Mouse (Mus musculus): ENCODE data around the gene Hoxc11. TPM values are rescaled to one million over a fixed set of nuclear protein-coding genes. Genes with fewer than 3 reads are reported as not detected.
A peak's percentile ranks its signal among the peaks of the same experiment; 100 is the strongest.

Hoxc11 gene
- polyA plus RNA-seq, 1 experiment from 2014 or later, result 2.9 TPM

DNA sequence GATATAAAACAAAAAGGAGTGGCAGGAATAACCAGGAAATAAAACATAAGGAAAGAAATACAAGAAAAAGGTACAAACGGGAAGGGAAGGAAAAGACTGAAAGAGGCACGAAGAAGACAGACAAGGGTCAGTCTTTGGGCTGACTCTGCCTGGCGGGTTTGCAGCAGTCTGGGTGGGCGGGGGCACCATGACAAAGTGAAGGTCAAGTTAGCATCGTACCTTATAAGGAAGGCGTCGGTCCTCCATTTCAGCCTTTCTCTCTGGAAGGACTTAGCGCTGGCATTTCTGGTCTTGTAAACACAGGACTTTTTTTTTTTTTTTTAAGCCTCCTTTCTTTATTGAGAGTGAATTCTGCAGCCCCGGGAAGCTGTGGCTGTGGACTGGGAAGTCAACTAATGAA lies 7.0 kb upstream of the Hoxc11 start:
- Histone ChIP-seq H3K36me3 (ENCODE audit: control insufficient read depth, insufficient read depth, low read length) (no peaks in the 10 kb centered on the region), H3K27ac (ENCODE audit: low read depth, low read length) (no peak overlapping the region), H3K27me3 (ENCODE audit: control insufficient read depth, insufficient read depth, low read length) (peaks cover 90% of the 10 kb centered on the region), H3K4me2 (replicated peaks; ENCODE audit: low read depth, low read length) (no peak overlapping the region), H3K4me3 (ENCODE audit: low read length) (no peak overlapping the region), H3K4me1 (ENCODE audit: control insufficient read depth, insufficient read depth, low read length) (no peaks in the 10 kb centered on the region), H3K9me3 (ENCODE audit: control insufficient read depth, low read length) (no peaks in the 10 kb centered on the region), H3K9ac (ENCODE audit: low read depth, low read length) (no peak overlapping the region)
- no peak for ATAC-seq (ENCODE audit: low FRiP score, low TSS enrichment)
- 5% methylated on average over 9 of the region's 9 CpGs for WGBS

DNA sequence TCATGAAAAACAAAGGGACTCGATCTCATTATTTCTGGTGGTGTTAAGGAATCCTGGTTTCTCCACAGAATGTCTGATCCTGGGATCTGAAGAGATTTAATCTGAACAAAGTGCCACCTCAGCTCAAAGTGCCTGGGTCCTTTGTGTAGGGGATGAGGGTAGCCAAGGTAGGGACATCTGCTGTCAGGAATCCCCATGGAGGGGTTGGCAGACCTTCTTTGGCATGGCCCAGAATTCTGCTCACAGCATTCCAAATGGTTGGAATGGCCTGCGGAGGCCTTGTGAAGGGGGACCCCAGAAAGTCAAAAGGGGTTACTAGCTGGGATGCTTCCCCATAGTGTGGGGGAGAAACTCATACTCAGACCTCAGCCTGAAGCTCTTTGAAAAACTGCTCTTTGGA lies 5.4 kb upstream of the Hoxc11 start:
- Histone ChIP-seq H3K27ac (ENCODE audit: low read depth, low read length) (no peak overlapping the region), H3K4me1 (ENCODE audit: control insufficient read depth, insufficient read depth, low read length) (peaks cover 4% of the 10 kb centered on the region; the same call in 1 of the 2 replicates), H3K36me3 (ENCODE audit: control insufficient read depth, insufficient read depth, low read length) (no peaks in the 10 kb centered on the region), H3K27me3 (ENCODE audit: control insufficient read depth, insufficient read depth, low read length) (peaks cover 85% of the 10 kb centered on the region), H3K4me2 (replicated peaks; ENCODE audit: low read depth, low read length) (no peak overlapping the region), H3K4me3 (ENCODE audit: low read length) (no peak overlapping the region), H3K9me3 (ENCODE audit: control insufficient read depth, low read length) (no peaks in the 10 kb centered on the region), H3K9ac (ENCODE audit: low read depth, low read length) (no peak overlapping the region)
- WGBS, result 11% methylated on average over 2 of the region's 2 CpGs
- ATAC-seq (ENCODE audit: low FRiP score, low TSS enrichment), result no peak

DNA sequence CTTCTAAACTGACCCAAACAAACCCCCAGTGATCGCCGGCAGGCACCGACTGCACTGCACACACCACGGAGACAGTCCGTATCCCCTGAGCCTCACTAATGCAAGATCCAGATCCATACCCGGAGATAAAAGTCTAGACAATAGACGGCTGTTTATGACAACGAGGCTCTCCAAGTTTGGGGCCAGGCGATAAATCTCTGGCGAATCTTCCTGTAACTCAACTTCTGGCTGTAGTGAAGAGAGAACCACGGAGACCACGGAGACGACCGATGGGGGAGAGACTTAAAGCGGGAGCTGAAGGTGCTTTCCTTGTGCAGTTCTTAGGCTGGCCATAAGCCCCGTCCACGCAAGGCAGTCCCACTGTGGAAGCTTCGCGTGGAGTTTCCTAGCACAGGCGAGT lies 4.5 kb upstream of the Hoxc11 start:
- peaks cover 83% of the 10 kb centered on the region for H3K27me3 ChIP-seq (ENCODE audit: control insufficient read depth, insufficient read depth, low read length)
- H3K36me3 ChIP-seq (ENCODE audit: control insufficient read depth, insufficient read depth, low read length), result no peaks in the 10 kb centered on the region
- H3K9ac ChIP-seq (ENCODE audit: low read depth, low read length), result no peak overlapping the region
- H3K4me2 ChIP-seq (replicated peaks; ENCODE audit: low read depth, low read length), result 0 out of 2 replicates have a peak overlapping the region, but pooled peaks have one; percentile 2
- H3K4me1 ChIP-seq (ENCODE audit: control insufficient read depth, insufficient read depth, low read length), result peaks cover 5% of the 10 kb centered on the region; the same call in 1 of the 2 replicates
- WGBS, result 3% methylated on average over 20 of the region's 20 CpGs
- H3K9me3 ChIP-seq (ENCODE audit: control insufficient read depth, low read length), result no peaks in the 10 kb centered on the region
- no peak overlapping the region for H3K4me3 ChIP-seq (ENCODE audit: low read length)
- no peak for ATAC-seq (ENCODE audit: low FRiP score, low TSS enrichment)
- H3K27ac ChIP-seq (ENCODE audit: low read depth, low read length), result no peak overlapping the region

DNA sequence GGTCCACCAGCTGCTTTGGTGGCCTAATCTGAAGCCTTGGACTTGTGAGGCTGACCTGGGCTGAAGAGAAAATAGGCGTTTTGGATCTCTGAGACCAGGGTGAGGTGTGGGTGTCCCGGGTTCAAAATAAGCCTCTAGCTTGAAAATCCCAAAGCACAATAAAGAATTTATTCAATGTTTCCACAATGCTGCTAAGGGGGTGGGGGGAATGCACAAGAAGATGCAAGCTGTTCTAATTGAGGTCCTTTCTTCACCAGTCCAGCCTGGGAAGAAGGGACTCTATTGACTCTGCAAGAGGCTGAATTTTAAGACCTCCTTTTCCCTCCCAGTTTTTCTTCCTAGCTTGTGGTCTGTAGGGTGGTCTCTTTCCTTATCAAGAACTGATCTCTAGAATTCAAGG lies 3.4 kb upstream of the Hoxc11 start:
- Histone ChIP-seq H3K9me3 (ENCODE audit: control insufficient read depth, low read length) (no peaks in the 10 kb centered on the region), H3K4me1 (ENCODE audit: control insufficient read depth, insufficient read depth, low read length) (peaks cover 5% of the 10 kb centered on the region; the same call in 1 of the 2 replicates), H3K27me3 (ENCODE audit: control insufficient read depth, insufficient read depth, low read length) (peaks cover 71% of the 10 kb centered on the region), H3K9ac (ENCODE audit: low read depth, low read length) (no peak overlapping the region), H3K4me3 (ENCODE audit: low read length) (no peak overlapping the region), H3K27ac (ENCODE audit: low read depth, low read length) (no peak overlapping the region), H3K4me2 (replicated peaks; ENCODE audit: low read depth, low read length) (no peak overlapping the region), H3K36me3 (ENCODE audit: control insufficient read depth, insufficient read depth, low read length) (no peaks in the 10 kb centered on the region)
- WGBS, result 31% methylated on average over 2 of the region's 2 CpGs
- no peak for ATAC-seq (ENCODE audit: low FRiP score, low TSS enrichment)

DNA sequence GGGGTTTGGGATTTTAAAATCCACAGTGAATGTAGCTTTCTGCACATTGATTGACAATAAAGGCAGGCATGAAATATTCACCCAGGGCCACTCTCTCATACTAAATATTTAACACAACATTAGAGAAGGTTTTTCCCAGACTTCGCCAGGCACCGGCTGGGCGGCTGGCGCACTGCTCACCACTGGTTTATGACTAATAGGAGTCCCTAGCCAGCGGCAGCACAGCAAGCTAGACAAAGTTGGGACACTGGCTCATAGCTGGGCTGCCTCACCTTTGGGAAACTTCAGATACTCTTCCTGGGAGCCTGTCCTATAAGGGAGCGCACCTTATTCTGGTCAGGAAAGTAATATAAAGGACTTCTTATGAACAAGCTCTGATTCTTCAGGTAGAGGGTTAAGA lies 666 bp upstream of the Hoxc11 start:
- Histone ChIP-seq H3K9me3 (ENCODE audit: control insufficient read depth, low read length) (no peaks in the 10 kb centered on the region), H3K36me3 (ENCODE audit: control insufficient read depth, insufficient read depth, low read length) (no peaks in the 10 kb centered on the region), H3K4me1 (ENCODE audit: control insufficient read depth, insufficient read depth, low read length) (peaks cover 20% of the 10 kb centered on the region), H3K9ac (ENCODE audit: low read depth, low read length) (0 out of 2 replicates have a peak overlapping the region, but pooled peaks have one; percentile 7), H3K27me3 (ENCODE audit: control insufficient read depth, insufficient read depth, low read length) (peaks cover 45% of the 10 kb centered on the region), H3K4me3 (ENCODE audit: low read length) (no peak overlapping the region), H3K27ac (ENCODE audit: low read depth, low read length) (no peak overlapping the region), H3K4me2 (replicated peaks; ENCODE audit: low read depth, low read length) (peak overlapping the region; percentile 63)
- 30% methylated on average over 6 of the region's 6 CpGs for WGBS
- ATAC-seq (ENCODE audit: low FRiP score, low TSS enrichment), result no peak

DNA sequence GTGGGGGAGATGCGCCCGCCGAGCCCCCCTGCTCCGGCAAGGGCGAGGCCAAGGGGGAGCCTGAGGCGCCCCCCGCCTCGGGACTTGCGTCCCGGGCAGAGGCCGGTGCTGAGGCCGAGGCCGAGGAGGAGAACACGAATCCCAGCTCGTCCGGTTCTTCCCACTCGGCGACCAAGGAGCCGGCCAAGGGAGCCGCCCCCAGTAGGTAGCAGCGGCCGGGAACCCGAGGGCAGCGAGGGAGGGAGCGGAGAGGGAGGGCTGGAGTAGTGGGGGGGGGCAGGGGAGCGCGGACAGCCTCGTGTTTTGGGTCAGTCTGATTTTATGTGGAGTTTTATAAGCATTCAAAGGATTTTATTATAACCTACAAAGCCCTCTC lies 768 bp downstream of the Hoxc11 start:
- Histone ChIP-seq H3K4me2 (replicated peaks; ENCODE audit: low read depth, low read length) (peak overlapping the region; percentile 63), H3K4me1 (ENCODE audit: control insufficient read depth, insufficient read depth, low read length) (peaks cover 25% of the 10 kb centered on the region), H3K27ac (ENCODE audit: low read depth, low read length) (peak overlapping the region; percentile 90), H3K4me3 (ENCODE audit: low read length) (peak overlapping the region; percentile 59), H3K36me3 (ENCODE audit: control insufficient read depth, insufficient read depth, low read length) (no peaks in the 10 kb centered on the region), H3K9me3 (ENCODE audit: control insufficient read depth, low read length) (no peaks in the 10 kb centered on the region), H3K9ac (ENCODE audit: low read depth, low read length) (peak overlapping the region; percentile 80), H3K27me3 (ENCODE audit: control insufficient read depth, insufficient read depth, low read length) (peaks cover 33% of the 10 kb centered on the region)
- ATAC-seq (ENCODE audit: low FRiP score, low TSS enrichment), result peak; percentile 26; the same call in 1 of the 2 replicates
- WGBS, result 2% methylated on average over 28 of the region's 28 CpGs

DNA sequence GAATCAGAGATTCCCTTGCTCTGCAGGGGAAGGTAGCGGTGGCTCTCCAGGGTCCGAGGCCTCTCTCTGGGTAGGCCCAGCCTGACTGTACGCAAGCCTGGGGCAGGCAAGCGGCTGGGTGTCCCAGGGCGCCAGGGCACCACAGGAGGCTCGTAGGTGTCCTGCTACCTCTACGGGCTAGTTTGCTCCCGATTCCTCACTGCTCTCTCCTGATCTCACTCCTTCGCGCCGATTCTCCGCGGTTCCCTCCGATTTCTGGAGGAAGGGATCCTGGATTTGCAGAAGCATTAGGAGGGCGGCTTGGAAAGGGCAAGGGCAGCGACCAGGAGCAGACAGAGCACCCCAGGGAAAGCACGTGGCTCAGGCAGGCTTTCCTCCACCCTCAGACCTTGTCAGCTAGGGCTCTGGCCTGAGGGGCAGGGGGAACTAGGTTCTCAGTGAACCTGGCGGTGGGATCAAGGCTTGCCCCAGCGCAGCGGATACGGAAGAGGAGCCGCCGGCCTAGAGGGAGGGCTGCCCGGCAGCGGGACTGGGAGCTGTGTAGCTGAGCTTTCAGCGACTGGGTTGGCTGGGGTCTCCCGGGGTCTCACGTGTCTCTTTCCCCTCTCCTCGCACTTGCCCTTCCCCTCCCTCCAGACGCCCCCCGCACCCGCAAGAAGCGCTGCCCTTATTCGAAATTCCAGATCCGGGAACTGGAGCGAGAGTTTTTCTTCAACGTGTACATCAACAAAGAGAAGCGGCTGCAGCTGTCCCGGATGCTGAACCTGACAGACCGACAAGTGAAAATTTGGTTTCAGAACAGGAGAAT lies 1.8 kb downstream of the Hoxc11 start:
- H3K36me3 ChIP-seq (ENCODE audit: control insufficient read depth, insufficient read depth, low read length), result no peaks in the 10 kb centered on the region
- no peaks in the 10 kb centered on the region for H3K9me3 ChIP-seq (ENCODE audit: control insufficient read depth, low read length)
- ATAC-seq (ENCODE audit: low FRiP score, low TSS enrichment), result no peak
- WGBS, result under 1% methylated on average over 39 of the region's 40 CpGs
- peak overlapping the region; percentile 63 for H3K4me2 ChIP-seq (replicated peaks; ENCODE audit: low read depth, low read length)
- peak overlapping the region; percentile 80 for H3K9ac ChIP-seq (ENCODE audit: low read depth, low read length)
- peak overlapping the region; percentile 90 for H3K27ac ChIP-seq (ENCODE audit: low read depth, low read length)
- peak overlapping the region; percentile 59 for H3K4me3 ChIP-seq (ENCODE audit: low read length)
- peaks cover 31% of the 10 kb centered on the region for H3K4me1 ChIP-seq (ENCODE audit: control insufficient read depth, insufficient read depth, low read length)
- peaks cover 23% of the 10 kb centered on the region for H3K27me3 ChIP-seq (ENCODE audit: control insufficient read depth, insufficient read depth, low read length)

DNA sequence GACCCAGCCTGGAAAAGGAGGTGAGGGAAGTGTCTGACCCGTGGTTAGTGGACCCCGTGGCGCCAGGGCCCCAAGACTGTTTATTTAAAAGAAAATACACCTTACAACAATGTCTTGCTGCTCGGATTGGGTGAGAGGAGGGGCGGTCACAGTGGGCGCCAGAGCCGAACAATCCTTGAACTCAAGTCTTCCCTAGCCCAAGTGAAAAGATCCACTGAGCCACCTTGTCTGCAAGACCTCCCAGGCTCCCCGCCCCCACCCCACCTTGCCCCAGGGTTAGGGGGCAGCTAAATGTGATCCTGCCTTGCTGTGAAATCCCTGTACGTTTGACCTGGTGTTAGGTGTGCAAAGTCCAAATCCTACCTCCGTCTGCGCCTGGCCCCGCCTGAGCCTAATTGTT lies 2.7 kb downstream of the Hoxc11 start:
- Histone ChIP-seq H3K4me1 (ENCODE audit: control insufficient read depth, insufficient read depth, low read length) (peaks cover 31% of the 10 kb centered on the region), H3K4me2 (replicated peaks; ENCODE audit: low read depth, low read length) (peak overlapping the region; percentile 63), H3K36me3 (ENCODE audit: control insufficient read depth, insufficient read depth, low read length) (no peaks in the 10 kb centered on the region), H3K9ac (ENCODE audit: low read depth, low read length) (peak overlapping the region; percentile 80; the same call in 1 of the 2 replicates), H3K27ac (ENCODE audit: low read depth, low read length) (peak overlapping the region; percentile 90; the same call in 1 of the 2 replicates), H3K9me3 (ENCODE audit: control insufficient read depth, low read length) (no peaks in the 10 kb centered on the region), H3K4me3 (ENCODE audit: low read length) (peak overlapping the region; percentile 59), H3K27me3 (ENCODE audit: control insufficient read depth, insufficient read depth, low read length) (peaks cover 17% of the 10 kb centered on the region)
- WGBS, result 3% methylated on average over 12 of the region's 12 CpGs
- peak; percentile 10; the same call in 1 of the 2 replicates for ATAC-seq (ENCODE audit: low FRiP score, low TSS enrichment)

DNA sequence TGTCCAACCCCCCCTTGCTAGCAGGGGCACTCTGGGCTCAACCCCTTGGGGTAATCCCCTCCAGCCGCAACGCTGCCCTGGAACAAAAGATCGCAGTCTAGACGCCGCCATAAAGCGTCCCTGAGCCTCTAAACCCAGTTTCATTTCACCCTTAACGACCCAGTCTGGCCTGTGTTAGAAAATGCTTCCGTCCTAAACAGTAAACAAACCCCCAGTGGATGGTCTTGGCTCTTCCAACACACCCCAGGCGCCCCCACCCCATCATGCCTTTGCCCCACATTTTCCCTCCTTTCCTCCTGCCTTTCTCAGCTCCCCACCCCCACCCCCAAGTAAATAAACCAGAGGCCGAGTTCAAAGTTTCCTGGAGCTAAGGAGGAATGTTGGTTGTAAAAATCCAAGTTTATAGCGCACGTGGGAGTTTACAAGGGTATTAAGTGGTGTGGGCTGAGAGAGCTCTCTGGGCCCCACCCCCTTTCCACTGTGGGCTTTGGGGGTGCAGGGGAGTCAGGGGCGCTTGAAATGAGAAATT lies 5.5 kb downstream of the Hoxc11 start:
- 2% methylated on average over 13 of the region's 13 CpGs for WGBS
- no peaks in the 10 kb centered on the region for H3K9me3 ChIP-seq (ENCODE audit: control insufficient read depth, low read length)
- no peaks in the 10 kb centered on the region; the same call in 1 of the 2 replicates for H3K27me3 ChIP-seq (ENCODE audit: control insufficient read depth, insufficient read depth, low read length)
- peak overlapping the region; percentile 32 for H3K4me3 ChIP-seq (ENCODE audit: low read length)
- peak overlapping the region; percentile 96 for H3K27ac ChIP-seq (ENCODE audit: low read depth, low read length)
- peaks cover 27% of the 10 kb centered on the region for H3K4me1 ChIP-seq (ENCODE audit: control insufficient read depth, insufficient read depth, low read length)
- ATAC-seq (ENCODE audit: low FRiP score, low TSS enrichment), result peak; percentile 45
- no peaks in the 10 kb centered on the region for H3K36me3 ChIP-seq (ENCODE audit: control insufficient read depth, insufficient read depth, low read length)
- H3K9ac ChIP-seq (ENCODE audit: low read depth, low read length), result peak overlapping the region; percentile 63
- peak overlapping the region; percentile 55 for H3K4me2 ChIP-seq (replicated peaks; ENCODE audit: low read depth, low read length)
